Mouse (Mus musculus) midbrain, embryonic 14.5 days (tissue): ENCODE measurements around the gene Sohlh2. TPM values are rescaled to one million over a fixed set of nuclear protein-coding genes. Genes with fewer than 3 reads are reported as not detected.
"Not testable (repeated sequence)": the region's sequence is repeated elsewhere in the genome, so short reads cannot be mapped to it uniquely, and the experiment has no call there.

Experiments
- ATAC-seq: fragments of 200-750 bp; cut with Nextera tagmentation; 2 replicates; pipeline ENCODE4 v1.8.0; 2017; ENCODE audit warnings: moderate number of reproducible peaks, moderate library complexity; ENCODE audit not compliant: low FRiP score, low TSS enrichment
- DNase-seq: peaks from one replicate; pipeline ENCODE4 v3.0.0-alpha.2; 2015
- H3K27ac ChIP-seq: fragments of 300-500 bp; sonication (generic); replicated peaks from 2 replicates; pipeline ENCODE4 v1.5.1; 2014; ENCODE audit warnings: mild to moderate bottlenecking, low read depth, low read length, moderate library complexity
- H3K27me3 ChIP-seq: fragments of 300-500 bp; sonication (generic); 2 replicates; pipeline ENCODE4 v1.6.1; 2014; ENCODE audit warnings: low read length, control low read depth, mixed read lengths; ENCODE audit not compliant: control insufficient read depth, insufficient read depth
- H3K36me3 ChIP-seq: fragments of 300-500 bp; sonication (generic); 2 replicates; pipeline ENCODE4 v1.6.1; 2014; ENCODE audit warnings: low read length, control low read depth; ENCODE audit not compliant: control insufficient read depth, insufficient read depth
- H3K4me1 ChIP-seq: fragments of 300-500 bp; sonication (generic); 2 replicates; pipeline ENCODE4 v1.6.1; 2014; ENCODE audit warnings: mild to moderate bottlenecking, antibody characterized with exemption, low read length, control low read depth; ENCODE audit not compliant: control insufficient read depth, insufficient read depth
- H3K4me2 ChIP-seq: fragments of 300-500 bp; sonication (generic); 2 replicates; pipeline ENCODE4 v1.6.1; 2014; ENCODE audit warnings: mild to moderate bottlenecking, low read length, moderate library complexity
- H3K4me3 ChIP-seq: fragments of 300-500 bp; sonication (generic); replicated peaks from 2 replicates; pipeline ENCODE4 v1.5.1; 2014; ENCODE audit warnings: low read depth, low read length
- H3K9ac ChIP-seq: fragments of 300-500 bp; sonication (generic); replicated peaks from 2 replicates; pipeline ENCODE4 v1.6.1; 2014; ENCODE audit warnings: mild to moderate bottlenecking, low read length, moderate library complexity
- H3K9me3 ChIP-seq: fragments of 300-500 bp; sonication (generic); 2 replicates; pipeline ENCODE4 v1.6.1; 2016; ENCODE audit warnings: low read length, control low read depth, mixed read lengths; ENCODE audit not compliant: control insufficient read depth
- WGBS: fragments of 180-500 bp; shearing (Covaris S2); extraction: QIAGEN DNeasy Blood & Tissue Kit; methylation state at CpG from one replicate; pipeline ENCODE4 v1.1.7; 2014; 5-methylcytosine and 5-hydroxymethylcytosine counted together
- polyA plus RNA-seq: library from polyadenylated mRNA; unstranded; fragments of >200 nt; fragmentation: Nextera tagmentation; extraction: Ambion mirVana; gene quantifications from 2 replicates; pipeline ENCODE4 v1.2.1, GENCODE M21; 2014

Gene Sohlh2
- polyA plus RNA-seq, 1 experiment from 2014 or later, result not detected

DNA sequence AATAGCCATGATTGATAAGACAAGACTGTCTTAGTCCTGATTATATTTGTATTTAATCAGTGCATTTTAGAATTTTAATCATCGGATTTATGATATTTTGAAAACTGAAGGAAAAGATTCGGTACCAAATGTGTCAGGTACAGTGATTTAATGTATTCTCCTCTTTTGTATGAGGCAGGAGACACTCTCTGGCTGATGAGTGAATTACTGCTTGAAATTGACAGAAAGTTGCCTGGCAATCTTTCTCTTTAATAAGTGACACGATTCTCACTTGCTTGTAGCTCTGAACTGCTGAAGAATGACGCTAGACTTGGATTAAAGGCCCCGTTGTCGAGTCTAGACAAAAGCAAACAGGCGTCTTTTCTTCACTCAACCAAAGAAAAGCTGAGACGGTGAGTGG, 13.0 kb downstream of the Sohlh2 start:
- Histone ChIP-seq H3K27ac (no peak overlapping the region; the same call in 1 of the 2 replicates), H3K27me3 (no peaks in the 10 kb centered on the region), H3K9me3 (no peaks in the 10 kb centered on the region), H3K4me2 (no peak overlapping the region), H3K36me3 (no peaks in the 10 kb centered on the region), H3K4me1 (no peaks in the 10 kb centered on the region), H3K9ac (no peak overlapping the region), H3K4me3 (no peak overlapping the region)
- ATAC-seq (no peak), DNase-seq (no peak)
- 42% methylated on average over 8 of the region's 8 CpGs for WGBS

DNA sequence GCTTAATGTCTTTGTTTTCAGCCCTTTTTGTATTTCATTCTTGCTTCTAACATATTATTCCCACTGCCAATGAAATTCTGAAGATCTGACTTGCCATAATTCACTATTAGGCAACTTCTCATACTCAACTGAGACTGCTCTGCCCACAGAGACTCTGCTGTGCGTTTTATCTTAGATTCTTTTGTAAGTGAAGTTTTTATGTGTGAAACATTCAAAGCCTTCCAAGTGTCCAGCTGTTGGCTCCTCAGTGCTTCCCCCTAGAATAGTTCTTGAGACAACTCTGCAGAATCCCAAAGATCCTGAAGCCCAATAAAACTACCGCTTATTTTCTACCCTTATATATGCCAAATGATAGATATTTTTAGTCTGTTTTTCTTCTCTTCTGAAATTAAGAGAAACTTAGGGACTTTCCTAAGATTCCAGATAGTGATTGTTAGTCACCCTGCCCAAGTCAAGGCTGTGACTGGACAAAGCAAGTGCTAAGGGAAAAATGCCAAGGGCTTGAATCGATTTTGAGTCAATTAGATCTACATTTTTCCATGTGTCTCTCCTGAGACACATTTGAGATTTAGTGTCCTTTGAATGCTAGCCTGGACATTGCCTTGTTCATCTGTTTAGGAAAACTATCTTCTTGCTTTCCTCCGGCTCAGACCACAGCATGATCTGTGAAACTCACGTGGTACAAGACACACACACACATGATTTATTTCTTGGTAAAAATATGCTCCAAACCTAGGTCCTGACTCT, 13.9 kb downstream of the Sohlh2 start:
- Histone ChIP-seq H3K9me3 (no peaks in the 10 kb centered on the region), H3K36me3 (no peaks in the 10 kb centered on the region), H3K27me3 (no peaks in the 10 kb centered on the region), H3K9ac (no peak overlapping the region), H3K4me2 (no peak overlapping the region), H3K4me1 (no peaks in the 10 kb centered on the region), H3K4me3 (no peak overlapping the region), H3K27ac (no peak overlapping the region)
- ATAC-seq, result no peak
- 90% methylated on average over 5 of the region's 5 CpGs for WGBS
- no peak for DNase-seq

DNA sequence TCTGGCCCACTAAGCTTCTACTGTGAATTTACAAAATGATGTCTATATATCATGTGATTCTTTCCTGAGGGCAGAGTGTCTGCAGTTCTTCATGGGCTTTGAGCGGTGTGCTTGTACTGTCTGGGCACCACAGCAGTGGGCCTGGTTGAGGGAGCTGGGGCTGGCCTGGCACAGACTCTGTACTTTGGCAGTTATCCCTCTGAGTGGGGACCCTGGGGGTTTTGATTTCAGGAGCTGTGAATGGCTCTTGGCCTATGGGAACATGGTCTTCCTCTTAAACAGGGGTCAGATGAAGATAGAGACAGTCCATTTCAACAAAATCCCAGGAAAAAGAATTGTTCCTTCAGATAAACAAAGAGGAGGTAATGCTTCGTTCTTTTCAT, 14.5 kb downstream of the Sohlh2 start:
- no peak overlapping the region for H3K9ac ChIP-seq
- H3K9me3 ChIP-seq, result no peaks in the 10 kb centered on the region
- 90% methylated on average over 2 of the region's 2 CpGs for WGBS
- H3K4me2 ChIP-seq, result no peak overlapping the region
- no peak overlapping the region for H3K27ac ChIP-seq
- ATAC-seq (no peak), DNase-seq (no peak)
- no peaks in the 10 kb centered on the region for H3K36me3 ChIP-seq
- no peak overlapping the region for H3K4me3 ChIP-seq
- no peaks in the 10 kb centered on the region for H3K4me1 ChIP-seq
- H3K27me3 ChIP-seq, result no peaks in the 10 kb centered on the region

DNA sequence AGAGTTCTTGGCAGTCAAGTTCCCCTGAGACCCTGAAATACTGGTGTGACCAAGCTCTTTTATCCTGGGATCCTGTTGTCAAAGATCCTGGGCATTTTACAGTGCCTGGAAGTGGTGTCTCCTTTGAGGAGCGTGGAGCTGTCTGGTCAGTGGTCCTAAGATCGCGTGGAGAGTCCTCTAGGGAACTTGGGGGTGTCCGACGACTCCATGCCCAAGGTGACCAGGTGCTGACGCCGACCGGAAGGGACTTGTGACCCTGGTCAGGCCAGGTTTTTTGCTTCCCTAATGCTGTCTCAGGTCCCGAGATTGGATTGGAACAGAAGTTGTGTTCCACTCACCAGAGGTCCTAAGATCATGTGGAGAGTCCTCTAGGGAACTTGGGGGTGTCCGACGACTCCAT, 21.8 kb downstream of the Sohlh2 start:
- H3K27me3 ChIP-seq, DNase-seq, H3K4me1 ChIP-seq, H3K4me2 ChIP-seq, H3K9ac ChIP-seq, ATAC-seq, H3K9me3 ChIP-seq, H3K36me3 ChIP-seq, H3K27ac ChIP-seq, H3K4me3 ChIP-seq: not testable (repeated sequence)
- WGBS, result 92% methylated on average over 11 of the region's 11 CpGs

DNA sequence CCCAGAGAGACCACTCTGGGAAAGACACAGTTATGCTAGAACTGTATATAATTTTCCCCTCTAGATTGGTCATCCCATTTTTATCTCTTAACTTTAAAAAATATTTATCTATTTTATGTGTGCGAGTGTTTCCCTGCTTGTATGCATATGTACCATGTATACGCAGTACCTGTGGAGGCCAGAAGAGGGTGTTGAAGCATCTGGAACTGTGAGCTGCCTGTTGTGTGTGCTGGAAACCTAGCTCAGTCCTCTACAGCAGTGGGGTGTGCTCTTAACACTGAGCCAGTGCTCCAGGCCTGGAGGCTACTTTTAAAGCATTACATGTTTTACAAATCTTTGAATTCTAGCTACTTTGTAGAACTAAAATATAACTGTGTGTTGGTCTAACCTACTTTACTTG, 24.6 kb downstream of the Sohlh2 start:
- WGBS, result over 99% methylated on average over 2 of the region's 2 CpGs

DNA sequence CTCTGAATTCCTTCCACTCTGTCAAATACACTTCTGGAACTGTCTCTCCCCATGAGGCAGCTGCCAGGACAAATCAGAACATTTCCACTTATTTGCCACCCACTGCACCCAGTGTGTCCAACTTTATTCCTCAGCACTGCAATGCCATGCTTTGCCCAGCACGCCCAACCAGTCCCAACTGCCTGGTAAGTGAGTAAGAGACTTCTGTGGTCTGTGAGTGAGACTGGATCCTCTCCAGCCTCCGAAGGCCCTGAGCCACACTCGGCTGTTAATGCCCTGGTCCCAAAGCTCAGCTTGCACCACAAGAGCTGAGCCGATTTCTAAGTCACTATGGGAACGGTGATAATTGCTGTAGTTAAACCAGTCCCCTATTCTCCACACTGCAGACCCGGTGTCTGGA, 25.8 kb downstream of the Sohlh2 start:
- Histone ChIP-seq H3K9me3 (no peaks in the 10 kb centered on the region), H3K27ac (no peak overlapping the region), H3K4me3 (no peak overlapping the region), H3K4me1 (0 out of 2 replicates have a peak, but pooled peaks cover 4% of the 10 kb centered on the region), H3K36me3 (no peaks in the 10 kb centered on the region), H3K27me3 (no peaks in the 10 kb centered on the region), H3K9ac (no peak overlapping the region), H3K4me2 (no peak overlapping the region)
- 43% methylated on average over 6 of the region's 6 CpGs for WGBS
- DNase-seq, result no peak
- ATAC-seq, result no peak

More for the DNA sequence above, 24.6 kb downstream of the Sohlh2 start:
- ATAC-seq, result no peak
- no peak for DNase-seq
- Histone ChIP-seq H3K27me3 (no peaks in the 10 kb centered on the region), H3K9ac (no peak overlapping the region), H3K9me3 (no peaks in the 10 kb centered on the region), H3K4me1 (no peaks in the 10 kb centered on the region), H3K4me2 (no peak overlapping the region), H3K27ac (no peak overlapping the region), H3K4me3 (no peak overlapping the region), H3K36me3 (no peaks in the 10 kb centered on the region)

DNA sequence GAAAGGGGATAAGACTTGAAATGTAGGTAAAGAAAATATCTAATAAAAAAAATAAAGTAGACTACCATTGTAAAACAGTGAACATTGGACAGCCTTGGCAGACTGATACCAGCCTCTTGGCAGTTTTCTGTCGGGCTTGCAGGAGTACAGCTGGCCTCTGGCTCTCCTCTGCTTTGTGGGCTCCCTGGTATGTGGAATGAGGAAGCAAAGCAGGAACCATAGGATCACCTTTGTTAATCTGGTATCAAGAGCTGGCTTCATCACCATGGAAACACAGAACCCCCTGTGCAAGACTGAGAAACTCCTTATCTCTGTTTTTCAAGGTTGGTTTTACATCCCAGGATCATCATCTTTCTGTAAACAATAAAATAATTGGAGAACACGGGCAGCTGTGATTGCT, 30.4 kb downstream of the Sohlh2 start:
- Histone ChIP-seq H3K9ac (no peak overlapping the region), H3K4me1 (peaks cover 17% of the 10 kb centered on the region), H3K27me3 (no peaks in the 10 kb centered on the region), H3K4me3 (no peak overlapping the region), H3K27ac (no peak overlapping the region), H3K36me3 (no peaks in the 10 kb centered on the region), H3K9me3 (no peaks in the 10 kb centered on the region), H3K4me2 (no peak overlapping the region)
- WGBS, result 23% methylated on average over 2 of the region's 2 CpGs
- DNase-seq (peak; percentile 28), ATAC-seq (no peak)

DNA sequence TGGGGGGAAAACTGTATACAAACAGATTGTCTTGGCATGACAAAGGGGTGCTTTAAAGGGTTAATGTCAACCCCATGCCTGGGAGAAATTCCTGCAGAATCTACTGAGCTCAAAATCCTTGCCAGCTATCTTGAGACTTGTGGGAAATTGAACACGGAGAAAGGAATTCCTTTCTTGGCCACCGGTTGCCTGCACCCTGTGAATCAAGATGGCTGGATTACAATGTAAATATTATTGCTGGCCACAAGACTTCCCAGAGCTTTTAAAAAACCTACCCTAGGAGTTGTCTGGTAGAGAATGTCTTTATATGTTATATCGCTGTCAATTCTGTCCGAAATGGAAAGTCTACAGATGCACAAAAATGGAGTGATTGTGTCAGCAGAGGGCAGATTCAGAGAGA, 32.0 kb downstream of the Sohlh2 start:
- H3K27ac ChIP-seq, result no peak overlapping the region; the same call in 1 of the 2 replicates
- no peaks in the 10 kb centered on the region for H3K9me3 ChIP-seq
- no peak overlapping the region for H3K4me2 ChIP-seq
- DNase-seq (peak; percentile 19), ATAC-seq (no peak)
- no peak overlapping the region for H3K4me3 ChIP-seq
- no peaks in the 10 kb centered on the region for H3K36me3 ChIP-seq
- H3K27me3 ChIP-seq, result no peaks in the 10 kb centered on the region
- peaks cover 17% of the 10 kb centered on the region for H3K4me1 ChIP-seq
- H3K9ac ChIP-seq, result no peak overlapping the region
- 52% methylated on average over 4 of the region's 4 CpGs for WGBS

DNA sequence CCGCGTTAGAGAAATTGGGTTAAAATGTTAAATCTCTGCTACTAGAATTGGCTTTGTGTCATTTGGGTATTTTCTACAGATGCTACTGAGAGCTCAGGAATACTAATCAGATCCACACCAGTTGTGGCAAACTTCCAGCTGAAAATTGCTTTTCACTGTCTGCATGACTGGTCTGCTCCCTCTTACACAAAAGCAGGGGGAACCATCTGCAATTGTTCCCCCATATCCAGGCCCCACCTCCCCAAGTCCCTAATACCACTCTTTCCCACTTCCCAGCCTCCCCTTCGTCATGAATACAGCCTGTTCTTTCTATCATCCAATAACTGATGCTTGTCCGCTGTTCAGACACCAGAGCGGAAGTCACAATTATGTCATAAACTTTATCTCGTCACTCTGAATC, 32.6 kb downstream of the Sohlh2 start:
- H3K27ac ChIP-seq, result no peak overlapping the region; the same call in 1 of the 2 replicates
- H3K9me3 ChIP-seq, result no peaks in the 10 kb centered on the region
- peaks cover 17% of the 10 kb centered on the region for H3K4me1 ChIP-seq
- H3K36me3 ChIP-seq, result no peaks in the 10 kb centered on the region
- 61% methylated on average over 6 of the region's 6 CpGs for WGBS
- peak; percentile 67 for DNase-seq
- H3K4me2 ChIP-seq, result no peak overlapping the region
- no peak overlapping the region for H3K9ac ChIP-seq
- no peak overlapping the region for H3K4me3 ChIP-seq
- no peaks in the 10 kb centered on the region for H3K27me3 ChIP-seq
- ATAC-seq, result no peak; the same call in 1 of the 2 replicates
